In the genomic region with DNA sequence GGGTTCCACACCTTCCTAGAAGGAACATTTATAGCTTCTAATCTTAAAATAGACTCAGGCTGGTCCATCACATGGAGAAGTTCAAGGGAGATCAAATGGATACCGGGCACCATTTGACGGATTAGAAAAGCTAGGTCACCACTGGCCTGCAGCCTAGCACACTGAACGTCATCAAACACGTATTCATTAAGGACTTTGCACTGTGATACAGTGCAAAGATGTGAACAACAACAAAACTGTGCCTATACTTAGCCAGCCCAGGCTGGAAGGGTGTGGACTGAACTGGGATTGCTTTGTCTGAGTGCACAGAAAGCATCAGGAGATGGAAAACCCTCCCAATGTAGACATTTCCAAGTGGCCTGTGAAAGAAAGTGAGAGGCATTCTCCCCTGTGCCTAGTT, we compare ENCODE assay signal across 8 mouse cellular contexts. TPM values are rescaled to one million over a fixed set of nuclear protein-coding genes. Genes with fewer than 3 reads are reported as not detected.
DNase-seq lines count a peak whose midpoint lies in the region; ATAC-seq and TF ChIP-seq lines count a peak whose summit lies in the region.

No protein-coding gene starts in this region.

- H3K4me1 ChIP-seq in kidney, embryonic 15.5 days = peaks cover 15% of the 10 kb centered on the region
- peaks cover 11% of the 10 kb centered on the region for H3K4me1 ChIP-seq in embryonic facial prominence, embryonic 12.5 days
- H3K4me1 ChIP-seq in hindbrain, embryonic 15.5 days (replicated peaks) = peaks cover 17% of the 10 kb centered on the region

- H3K4me2 ChIP-seq in kidney, embryonic 15.5 days = peak overlapping the region; percentile 70
- H3K4me2 ChIP-seq in embryonic facial prominence, embryonic 12.5 days (replicated peaks) = peak overlapping the region; percentile 71
- peak overlapping the region; percentile 76 for H3K4me2 ChIP-seq in hindbrain, embryonic 15.5 days
- H3K4me2 ChIP-seq in myocyte (ENCODE audit: low read depth) = peak overlapping the region; percentile 84

- no peak for TF ChIP-seq POLR2A in myocyte (IDR thresholded peaks at IDR 0.05; ENCODE audit: insufficient read length, low read depth)

- H3K27me3 ChIP-seq in kidney, embryonic 15.5 days = no peaks in the 10 kb centered on the region
- no peaks in the 10 kb centered on the region for H3K27me3 ChIP-seq in embryonic facial prominence, embryonic 12.5 days
- no peaks in the 10 kb centered on the region for H3K27me3 ChIP-seq in hindbrain, embryonic 15.5 days
- no peaks in the 10 kb centered on the region for H3K27me3 ChIP-seq in myocyte (ENCODE audit: control insufficient read depth, insufficient read depth, insufficient read length)

- no peak for DNase-seq in kidney, adult 11 months
- no peak for DNase-seq in Muller cell, postnatal 12 days (ENCODE audit: inconsistent ontology term)
- DNase-seq in yolk sac, embryonic 10.5 days (ENCODE audit: low spot score) = no peak

- ATAC-seq in kidney, embryonic 15.5 days (replicated peaks; ENCODE audit: low FRiP score) = no peak
- ATAC-seq in embryonic facial prominence, embryonic 12.5 days (ENCODE audit: insufficient number of reproducible peaks, insufficient read depth, low FRiP score, low TSS enrichment) = no peak
- ATAC-seq in hindbrain, embryonic 15.5 days (ENCODE audit: low FRiP score, low read depth) = peak; percentile 33; the same call in 1 of the 2 replicates
- no peak for ATAC-seq in activated CD4-positive, CD25-positive, alpha-beta regulatory T cell, adult 4 months

- peak overlapping the region; percentile 36 for H3K9ac ChIP-seq in kidney, embryonic 15.5 days
- peak overlapping the region; percentile 66 for H3K9ac ChIP-seq in embryonic facial prominence, embryonic 12.5 days
- peak overlapping the region; percentile 67 for H3K9ac ChIP-seq in hindbrain, embryonic 15.5 days

- no peaks in the 10 kb centered on the region for H3K9me3 ChIP-seq in kidney, embryonic 15.5 days (replicated peaks)
- no peaks in the 10 kb centered on the region for H3K9me3 ChIP-seq in embryonic facial prominence, embryonic 12.5 days
- H3K9me3 ChIP-seq in hindbrain, embryonic 15.5 days = no peaks in the 10 kb centered on the region

- no peaks in the 10 kb centered on the region for H3K36me3 ChIP-seq in kidney, embryonic 15.5 days
- no peaks in the 10 kb centered on the region for H3K36me3 ChIP-seq in embryonic facial prominence, embryonic 12.5 days
- 0 out of 2 replicates have a peak, but pooled peaks cover 2% of the 10 kb centered on the region for H3K36me3 ChIP-seq in hindbrain, embryonic 15.5 days
- H3K36me3 ChIP-seq in myocyte (ENCODE audit: control insufficient read depth, insufficient read depth) = no peaks in the 10 kb centered on the region

- no peak overlapping the region for H3ac ChIP-seq in myocyte (ENCODE audit: control insufficient read depth, insufficient read length)

- H3K4me3 ChIP-seq in kidney, embryonic 15.5 days (replicated peaks) = peak overlapping the region; percentile 45
- peak overlapping the region; percentile 45 for H3K4me3 ChIP-seq in embryonic facial prominence, embryonic 12.5 days
- peak overlapping the region; percentile 50 for H3K4me3 ChIP-seq in hindbrain, embryonic 15.5 days
- H3K4me3 ChIP-seq in myocyte = peak overlapping the region; percentile 35

- peak overlapping the region; percentile 97 for H3K27ac ChIP-seq in kidney, embryonic 15.5 days
- peak overlapping the region; percentile 97 for H3K27ac ChIP-seq in embryonic facial prominence, embryonic 12.5 days
- H3K27ac ChIP-seq in hindbrain, embryonic 15.5 days (replicated peaks) = peak overlapping the region; percentile 97

- no peaks in the 10 kb centered on the region for H3K79me2 ChIP-seq in myocyte (ENCODE audit: control insufficient read depth, insufficient read depth)

- WGBS in kidney, embryonic 15.5 days = 87% methylated on average over 4 of the region's 4 CpGs
- 90% methylated on average over 4 of the region's 4 CpGs for WGBS in embryonic facial prominence, embryonic 12.5 days
- 76% methylated on average over 4 of the region's 4 CpGs for WGBS in hindbrain, embryonic 15.5 days

TF ChIP-seq in myocyte, 11 proteins besides CTCF, POLR2A, EP300 and RAD21:
- TF ChIP-seq MAX (IDR thresholded peaks at IDR 0.05; ENCODE audit: low read depth) (no peak), REST (IDR thresholded peaks at IDR 0.05; ENCODE audit: insufficient read depth, insufficient read length) (no peak), E2F4 (IDR thresholded peaks at IDR 0.05; ENCODE audit: insufficient read depth) (no peak), USF1 (IDR thresholded peaks at IDR 0.05; ENCODE audit: low read depth) (no peak), MYOD1 (IDR thresholded peaks at IDR 0.05; ENCODE audit: control insufficient read depth in 1 of 3, insufficient read length in 2 of 3, low read depth in 2 of 3) (no peak), MYOG (IDR thresholded peaks at IDR 0.05; ENCODE audit: control insufficient read depth in 1 of 3, insufficient read depth in 1 of 3, insufficient read length in 2 of 3, low read depth in 2 of 3) (no peak), TCF3 (IDR thresholded peaks at IDR 0.05; ENCODE audit: insufficient read length, low read depth) (no peak), TCF12 (IDR thresholded peaks at IDR 0.05; ENCODE audit: insufficient read depth, poor library complexity, severe bottlenecking) (no peak), SRF (IDR thresholded peaks at IDR 0.05; ENCODE audit: control insufficient read depth, insufficient read length, low read depth) (no peak), CEBPB (IDR thresholded peaks at IDR 0.05; ENCODE audit: insufficient read depth, poor library complexity, severe bottlenecking) (no peak)

RNA-seq across cellular contexts. Expression of a gene that starts 0.8 kb away (rescaled TPM):
- polyA plus RNA-seq in kidney, embryonic 15.5 days (2015; fragmentation: Nextera tagmentation; extraction: Ambion mirVana) = 12.8 and 16.4 TPM in 2 replicates
- polyA plus RNA-seq in embryonic facial prominence, embryonic 12.5 days (2016; fragmentation: Nextera tagmentation; extraction: Ambion mirVana) = 8.1 and 13.5 TPM in 2 replicates
- polyA plus RNA-seq in hindbrain, embryonic 15.5 days (2015; fragmentation: Nextera tagmentation; extraction: Ambion mirVana) = 24.8 and 29.2 TPM in 2 replicates
- polyA plus RNA-seq in myocyte (2012; fragmentation: generic; extraction: Trizol) = 10.0 TPM
- 10 to 100 TPM; 35.8 to 39.8 TPM for polyA plus RNA-seq in activated CD4-positive, CD25-positive, alpha-beta regulatory T cell, adult 4 months (2017; shearing (Covaris generic))

RNA-seq across cellular contexts. Expression of a gene that starts 16.4 kb away (rescaled TPM):
- polyA plus RNA-seq in kidney, embryonic 15.5 days (2015; fragmentation: Nextera tagmentation; extraction: Ambion mirVana) = 28.0 and 29.6 TPM in 2 replicates
- 21.3 and 21.5 TPM in 2 replicates for polyA plus RNA-seq in embryonic facial prominence, embryonic 12.5 days (2016; fragmentation: Nextera tagmentation; extraction: Ambion mirVana)
- 296 and 311 TPM in 2 replicates for polyA plus RNA-seq in hindbrain, embryonic 15.5 days (2015; fragmentation: Nextera tagmentation; extraction: Ambion mirVana)
- 5.1 TPM for polyA plus RNA-seq in myocyte (2012; fragmentation: generic; extraction: Trizol)
- polyA plus RNA-seq in activated CD4-positive, CD25-positive, alpha-beta regulatory T cell, adult 4 months (2017; shearing (Covaris generic)) = not detected

RNA-seq across cellular contexts. Expression of a gene that starts 18.8 kb away (rescaled TPM):
- polyA plus RNA-seq in kidney, embryonic 15.5 days (2015; fragmentation: Nextera tagmentation; extraction: Ambion mirVana) = 55.4 and 68.7 TPM in 2 replicates
- polyA plus RNA-seq in embryonic facial prominence, embryonic 12.5 days (2016; fragmentation: Nextera tagmentation; extraction: Ambion mirVana) = 6.9 TPM in 2 replicates
- polyA plus RNA-seq in hindbrain, embryonic 15.5 days (2015; fragmentation: Nextera tagmentation; extraction: Ambion mirVana) = 5.1 and 7.6 TPM in 2 replicates
- 0.17 TPM for polyA plus RNA-seq in myocyte (2012; fragmentation: generic; extraction: Trizol)
- under 1 TPM in 1 of 2 experiments, not detected in 1; 0.83 TPM for polyA plus RNA-seq in activated CD4-positive, CD25-positive, alpha-beta regulatory T cell, adult 4 months (2017; shearing (Covaris generic))

RNA-seq across cellular contexts. Expression of a gene that starts 35.6 kb away (rescaled TPM):
- polyA plus RNA-seq in kidney, embryonic 15.5 days (2015; fragmentation: Nextera tagmentation; extraction: Ambion mirVana) = not detected in 2 replicates
- not detected in 2 replicates for polyA plus RNA-seq in embryonic facial prominence, embryonic 12.5 days (2016; fragmentation: Nextera tagmentation; extraction: Ambion mirVana)
- polyA plus RNA-seq in hindbrain, embryonic 15.5 days (2015; fragmentation: Nextera tagmentation; extraction: Ambion mirVana) = not detected in 2 replicates
- polyA plus RNA-seq in myocyte (2012; fragmentation: generic; extraction: Trizol) = not detected
- polyA plus RNA-seq in activated CD4-positive, CD25-positive, alpha-beta regulatory T cell, adult 4 months (2017; shearing (Covaris generic)) = not detected

RNA-seq across cellular contexts. Expression of a gene that starts 39.9 kb away (rescaled TPM):
- polyA plus RNA-seq in kidney, embryonic 15.5 days (2015; fragmentation: Nextera tagmentation; extraction: Ambion mirVana) = 43.8 and 47.3 TPM in 2 replicates
- 35.0 and 35.2 TPM in 2 replicates for polyA plus RNA-seq in embryonic facial prominence, embryonic 12.5 days (2016; fragmentation: Nextera tagmentation; extraction: Ambion mirVana)
- 44.3 and 46.1 TPM in 2 replicates for polyA plus RNA-seq in hindbrain, embryonic 15.5 days (2015; fragmentation: Nextera tagmentation; extraction: Ambion mirVana)
- 15.3 TPM for polyA plus RNA-seq in myocyte (2012; fragmentation: generic; extraction: Trizol)
- polyA plus RNA-seq in activated CD4-positive, CD25-positive, alpha-beta regulatory T cell, adult 4 months (2017; shearing (Covaris generic)) = 1 to 10 TPM; 2.1 to 3.3 TPM
